Mouse (Mus musculus) liver, adult 2 months (tissue): ENCODE results near the gene Micu2. TPM values are rescaled to one million over a fixed set of nuclear protein-coding genes. Genes with fewer than 3 reads are reported as not detected.

Source experiments
- DNase-seq: peaks from one replicate; pipeline ENCODE4 v3.0.0-alpha.2; 2011; ENCODE audit warnings: low read depth, low spot score; ENCODE audit errors: extremely low read depth
- H3K27ac ChIP-seq: fragments of 200-500 bp; replicated peaks from 2 replicates; pipeline ENCODE4 v1.5.1; 2012; ENCODE audit warnings: low read depth, mild to moderate bottlenecking, control low read depth, inconsistent platforms, low read length; ENCODE audit not compliant: insufficient read depth
- H3K27me3 ChIP-seq: fragments of 200-500 bp; 2 replicates; pipeline ENCODE4 v1.6.1; 2012; ENCODE audit warnings: mild to moderate bottlenecking, moderate library complexity, low read length, inconsistent platforms; ENCODE audit not compliant: control insufficient read depth, insufficient read depth
- H3K36me3 ChIP-seq: fragments of 200-500 bp; 2 replicates; pipeline ENCODE4 v1.6.1; 2012; ENCODE audit warnings: low read length, inconsistent platforms; ENCODE audit not compliant: control insufficient read depth, insufficient read depth
- H3K4me1 ChIP-seq: fragments of 200-500 bp; 2 replicates; pipeline ENCODE4 v1.6.1; 2011; ENCODE audit warnings: low read length; ENCODE audit not compliant: control insufficient read depth, insufficient read depth
- H3K4me3 ChIP-seq: fragments of 200-500 bp; 2 replicates; pipeline ENCODE4 v1.5.1; 2011; ENCODE audit warnings: low read depth, mild to moderate bottlenecking, control low read depth, low read length, moderate library complexity; ENCODE audit not compliant: insufficient read depth
- H3K79me2 ChIP-seq: fragments of 200-500 bp; 2 replicates; pipeline ENCODE4 v1.6.1; 2012; ENCODE audit warnings: inconsistent platforms, mild to moderate bottlenecking, low read length, moderate library complexity; ENCODE audit not compliant: control insufficient read depth, insufficient read depth
- H3K9ac ChIP-seq: fragments of 200-500 bp; 2 replicates; pipeline ENCODE4 v1.6.1; 2012; ENCODE audit warnings: low read depth, mild to moderate bottlenecking, control low read depth, inconsistent platforms, low read length
- CTCF ChIP-seq: fragments of 200-500 bp; IDR thresholded peaks from 2 replicates; pipeline ENCODE4 v1.5.1; 2011; ENCODE audit warnings: low read depth, low read length, control low read depth
- POLR2A ChIP-seq: fragments of 200-500 bp; IDR thresholded peaks from 2 replicates; pipeline ENCODE4 v1.6.1; 2011; ENCODE audit warnings: low read length, control low read depth; ENCODE audit not compliant: insufficient read depth; ENCODE audit errors: extremely low read depth
- WGBS: fragments of 180-500 bp; shearing (Covaris S2); methylation state at CpG from one replicate; pipeline ENCODE4 v1.1.7; 2018; 5-methylcytosine and 5-hydroxymethylcytosine counted together
- polyA plus RNA-seq: library from polyadenylated mRNA; depleted of rRNA; stranded (reverse); fragments of >200 nt; gene quantifications from 2 replicates; pipeline ENCODE4 v1.2.3, GENCODE M21; 2012
- total RNA-seq: library from RNA; depleted of rRNA; stranded (reverse); fragments of >200 nt; gene quantifications from 2 replicates; pipeline ENCODE4 v1.2.3, GENCODE M21; 2014

Micu2 gene
- total and polyA plus RNA-seq, 2 experiments, result 11.0 to 43.6 TPM

DNA sequence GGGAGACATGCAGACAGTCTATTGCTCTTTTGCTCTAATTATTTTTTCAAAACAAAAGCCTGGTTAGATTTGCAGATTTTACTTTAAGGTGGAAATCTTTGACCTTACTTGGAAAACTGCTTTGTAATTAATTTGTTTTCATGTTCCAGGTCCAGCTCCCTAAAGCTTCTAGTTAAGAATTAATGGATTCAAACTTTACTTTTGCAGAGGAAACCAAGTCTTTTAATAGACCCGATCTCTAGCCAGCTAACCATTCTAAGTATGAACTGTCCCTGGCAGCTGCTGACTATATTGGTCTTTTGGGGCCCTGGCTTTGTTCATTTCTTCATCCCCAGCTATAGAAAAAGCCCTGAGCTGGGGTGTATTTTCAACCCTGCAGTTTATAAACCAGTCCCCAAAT lies 3.1 kb upstream of the Micu2 start:
- Histone ChIP-seq H3K4me3 (no peak overlapping the region), H3K9ac (no peak overlapping the region), H3K27me3 (no peaks in the 10 kb centered on the region), H3K36me3 (no peaks in the 10 kb centered on the region), H3K4me1 (peaks cover 6% of the 10 kb centered on the region), H3K27ac (no peak overlapping the region), H3K79me2 (0 out of 2 replicates have a peak, but pooled peaks cover 3% of the 10 kb centered on the region)
- WGBS, result 72% methylated on average over 1 of the region's 1 CpGs
- DNase-seq, result no peak
- TF ChIP-seq POLR2A (no peak), CTCF (no peak)

DNA sequence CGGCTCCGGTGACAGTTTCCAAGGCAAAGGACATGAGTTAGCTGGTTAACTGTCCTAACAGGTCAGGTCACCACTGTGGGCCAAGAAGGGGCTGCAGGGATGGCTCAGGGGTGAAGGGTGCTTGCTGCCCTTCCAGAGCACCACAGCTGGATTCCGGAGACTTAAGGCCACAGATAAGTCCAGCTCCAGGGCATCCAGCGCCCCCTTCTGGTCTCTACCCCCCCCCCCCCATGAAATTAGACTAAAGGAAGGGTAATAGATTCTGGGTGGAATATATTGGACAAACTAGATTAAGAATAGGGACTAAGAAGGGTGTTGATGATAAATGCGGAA lies 306 bp upstream of the Micu2 start:
- H3K27ac ChIP-seq, result no peak overlapping the region
- peaks cover 6% of the 10 kb centered on the region for H3K4me1 ChIP-seq
- no peaks in the 10 kb centered on the region for H3K36me3 ChIP-seq
- peak overlapping the region; percentile 84 for H3K4me3 ChIP-seq
- TF ChIP-seq CTCF, result no peak; the same call in 1 of the 2 replicates
- TF ChIP-seq POLR2A, result no peak
- H3K79me2 ChIP-seq, result 0 out of 2 replicates have a peak, but pooled peaks cover 5% of the 10 kb centered on the region
- no peak for DNase-seq
- WGBS, result 33% methylated on average over 5 of the region's 5 CpGs
- no peak overlapping the region for H3K9ac ChIP-seq
- no peaks in the 10 kb centered on the region for H3K27me3 ChIP-seq

DNA sequence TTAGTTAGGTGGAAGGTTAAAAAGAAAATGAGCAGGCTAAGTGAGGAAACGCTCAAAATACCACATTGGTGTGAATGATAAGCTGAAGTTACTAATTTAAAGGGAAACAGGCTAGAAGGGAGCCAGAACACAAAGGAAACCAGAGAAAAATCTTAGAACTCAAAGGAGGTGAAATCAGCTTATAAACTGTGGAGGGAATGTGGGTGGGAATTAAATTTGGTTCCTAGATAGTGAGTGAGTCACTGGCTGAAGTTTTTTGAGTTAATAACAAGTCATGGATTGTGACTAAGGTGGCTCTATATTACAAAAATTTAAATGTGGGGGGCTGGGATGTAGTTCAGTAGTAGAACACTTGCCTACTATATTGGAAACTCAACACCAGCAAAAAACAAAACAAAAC lies 1.6 kb downstream of the Micu2 start:
- no peak for DNase-seq
- 4% methylated on average over 1 of the region's 1 CpGs for WGBS
- peaks cover 6% of the 10 kb centered on the region for H3K4me1 ChIP-seq
- H3K27ac ChIP-seq, result no peak overlapping the region
- 0 out of 2 replicates have a peak, but pooled peaks cover 5% of the 10 kb centered on the region for H3K79me2 ChIP-seq
- no peak overlapping the region for H3K9ac ChIP-seq
- TF ChIP-seq CTCF, result no peak
- H3K36me3 ChIP-seq, result no peaks in the 10 kb centered on the region
- H3K27me3 ChIP-seq, result no peaks in the 10 kb centered on the region
- H3K4me3 ChIP-seq, result no peak overlapping the region

DNA sequence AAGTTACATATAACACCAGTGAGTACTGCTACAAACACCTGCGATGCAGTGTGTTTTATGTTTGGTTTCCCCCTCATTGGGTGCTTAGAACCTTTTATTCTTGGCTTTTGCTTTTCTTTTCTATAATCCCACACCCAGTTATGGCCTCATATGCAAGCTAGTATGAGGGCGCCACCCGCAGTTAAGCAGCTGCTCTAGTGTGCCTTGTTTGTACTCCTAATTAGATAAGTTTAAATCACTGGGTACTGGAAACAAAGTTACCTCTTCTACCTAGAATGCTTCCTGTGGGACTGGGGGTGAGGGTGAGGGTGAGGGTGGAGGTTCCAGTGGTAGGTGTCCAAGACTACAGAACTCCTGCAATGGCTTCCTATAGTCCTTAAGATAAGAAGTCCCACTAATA lies 2.9 kb downstream of the Micu2 start:
- WGBS, result 91% methylated on average over 3 of the region's 3 CpGs
- Histone ChIP-seq H3K9ac (no peak overlapping the region), H3K4me3 (no peak overlapping the region), H3K4me1 (peaks cover 8% of the 10 kb centered on the region), H3K27ac (no peak overlapping the region), H3K79me2 (0 out of 2 replicates have a peak, but pooled peaks cover 5% of the 10 kb centered on the region), H3K27me3 (no peaks in the 10 kb centered on the region), H3K36me3 (no peaks in the 10 kb centered on the region)
- no peak for DNase-seq
- TF ChIP-seq CTCF (no peak), POLR2A (no peak)

DNA sequence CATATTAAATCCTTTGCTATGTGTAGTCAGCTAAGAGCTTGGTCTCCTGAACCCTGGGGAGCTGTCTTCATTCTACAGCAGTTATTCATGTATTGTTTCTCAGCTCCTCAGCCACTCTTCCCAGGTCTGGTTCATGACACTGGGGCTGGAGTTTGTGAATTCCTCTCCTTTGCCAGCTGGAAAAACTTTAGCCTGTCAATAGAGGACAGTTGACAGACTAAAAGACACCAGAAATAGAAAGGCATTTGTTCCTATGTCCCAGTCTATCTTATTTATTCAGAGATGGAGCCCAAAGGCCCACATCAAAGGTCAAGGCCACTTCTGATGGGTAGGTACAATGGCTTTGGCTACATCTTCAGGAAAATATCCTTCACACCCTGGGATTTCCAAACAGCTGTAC lies 7.3 kb downstream of the Micu2 start:
- H3K79me2 ChIP-seq, result peaks cover 5% of the 10 kb centered on the region; the same call in 1 of the 2 replicates
- H3K36me3 ChIP-seq, result no peaks in the 10 kb centered on the region
- peaks cover 8% of the 10 kb centered on the region; the same call in 1 of the 2 replicates for H3K4me1 ChIP-seq
- no peak overlapping the region for H3K9ac ChIP-seq
- peak overlapping the region; percentile 51; the same call in 1 of the 2 replicates for H3K27ac ChIP-seq
- no peak overlapping the region for H3K4me3 ChIP-seq
- DNase-seq, result peak; percentile 75
- TF ChIP-seq POLR2A (no peak), CTCF (no peak)
- no peaks in the 10 kb centered on the region for H3K27me3 ChIP-seq

DNA sequence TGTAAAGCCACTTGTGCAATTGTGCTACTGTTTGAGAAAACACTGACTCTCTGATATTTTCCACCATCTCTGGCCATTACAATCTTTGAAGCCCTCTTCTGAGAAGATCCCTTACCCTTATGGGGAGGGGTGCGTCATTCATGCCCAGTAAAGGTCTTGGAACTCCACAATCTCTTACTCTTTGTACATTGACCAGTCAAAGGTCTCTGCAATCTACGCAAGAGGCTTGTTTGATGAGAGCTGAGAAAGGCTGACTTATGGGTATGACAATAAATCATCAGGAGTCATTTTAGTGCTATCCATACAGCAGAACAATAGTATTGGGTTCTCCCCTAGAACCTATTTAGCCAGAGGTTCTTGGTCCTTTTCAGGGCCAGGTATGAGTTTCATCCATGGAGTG lies 9.9 kb downstream of the Micu2 start:
- no peak for TF ChIP-seq CTCF
- TF ChIP-seq POLR2A, result no peak
- peaks cover 8% of the 10 kb centered on the region; the same call in 1 of the 2 replicates for H3K4me1 ChIP-seq
- peaks cover 2% of the 10 kb centered on the region; the same call in 1 of the 2 replicates for H3K79me2 ChIP-seq
- no peaks in the 10 kb centered on the region for H3K27me3 ChIP-seq
- no peak overlapping the region for H3K27ac ChIP-seq
- peak; percentile 70 for DNase-seq
- H3K4me3 ChIP-seq, result no peak overlapping the region
- H3K9ac ChIP-seq, result no peak overlapping the region
- no peaks in the 10 kb centered on the region for H3K36me3 ChIP-seq
- WGBS, result 32% methylated on average over 2 of the region's 2 CpGs
